Mouse (Mus musculus): ENCODE measurements around the gene Tmigd1. TPM values are rescaled to one million over a fixed set of nuclear protein-coding genes. Genes with fewer than 3 reads are reported as not detected.

The Tmigd1 gene
- total RNA-seq, 2 experiments from 2014 or later = not detected

Other genes with a start within 250 kb of the Tmigd1 start
- gene Bhlha9, start 229.7 kb upstream of the Tmigd1 start, total RNA-seq (2021) = 1 to 10 TPM; 4.6 to 5.4 TPM
- gene Trarg1, start 222.4 kb upstream of the Tmigd1 start, total RNA-seq (2021) = under 1 TPM; 0.60 to 0.71 TPM
- 10 to 100 TPM; 51.8 to 52.4 TPM for gene Gosr1, start 138.6 kb upstream of the Tmigd1 start, total RNA-seq (2021)
- 10 to 100 TPM; 61.5 to 62.0 TPM for gene Cpd, start 55.1 kb upstream of the Tmigd1 start, total RNA-seq (2021)
- gene Blmh, start 22.6 kb downstream of the Tmigd1 start, total RNA-seq (2021) = 10 to 100 TPM; 68.5 to 69.9 TPM
- gene Slc6a4, start 96.4 kb downstream of the Tmigd1 start, total RNA-seq (2021) = under 1 TPM in 1 of 2 experiments, not detected in 1; 0.37 TPM
- gene Nsrp1, start 176.3 kb downstream of the Tmigd1 start, total RNA-seq (2021) = 10 to 100 TPM; 14.6 to 16.6 TPM